Mouse (Mus musculus) macrophage (primary cell): ENCODE data around the gene Olfr448. TPM values are rescaled to one million over a fixed set of nuclear protein-coding genes. Genes with fewer than 3 reads are reported as not detected.

Source experiments
- H3K27ac ChIP-seq: fragments of 350-480 bp; formaldehyde crosslinking; 2 replicates; pipeline ENCODE4 v1.9.0; 2021
- H3K36me3 ChIP-seq: fragments of 350-480 bp; formaldehyde crosslinking; 2 replicates; pipeline ENCODE4 v1.9.0; 2021; ENCODE audit errors: inconsistent target
- H3K4me3 ChIP-seq: fragments of 350-480 bp; formaldehyde crosslinking; 2 replicates; pipeline ENCODE4 v1.9.0; 2021; ENCODE audit errors: inconsistent target
- H3K79me2 ChIP-seq: fragments of 350-480 bp; formaldehyde crosslinking; 2 replicates; pipeline ENCODE4 v1.9.0; 2021; ENCODE audit errors: inconsistent target
- WGBS: methylation state at CpG from one replicate; pipeline ENCODE4 v1.1.7; 2026; ENCODE audit warnings: inconsistent platforms; ENCODE audit not compliant: missing documents; 5-methylcytosine and 5-hydroxymethylcytosine counted together
- polyA plus RNA-seq: library from polyadenylated mRNA; stranded (reverse); fragments of 250-400 nt; gene quantifications from 3 replicates; pipeline ENCODE4 v1.2.4, GENCODE M21; 2018; ENCODE audit warnings: inconsistent platforms
- total RNA-seq, 78 experiments: library from RNA; depleted of rRNA; stranded (reverse); fragments of 250-400 nt; gene quantifications; 1 replicate in 9 of 78; 2 replicates in 24 of 78; 3 replicates in 43 of 78; 4 replicates in 2 of 78; pipeline ENCODE4 v1.2.4; 2018; ENCODE audit warnings: inconsistent platforms in 56 of 78

Gene Olfr448
- not detected for total RNA-seq (2018; cell fraction: chromatin; rRNA removed)
- total RNA-seq (2018; cell fraction: cytosol; rRNA removed) = not detected
- total RNA-seq (2018; cell fraction: nucleus; rRNA removed) = not detected
- polyA plus RNA-seq = not detected in 3 replicates

DNA sequence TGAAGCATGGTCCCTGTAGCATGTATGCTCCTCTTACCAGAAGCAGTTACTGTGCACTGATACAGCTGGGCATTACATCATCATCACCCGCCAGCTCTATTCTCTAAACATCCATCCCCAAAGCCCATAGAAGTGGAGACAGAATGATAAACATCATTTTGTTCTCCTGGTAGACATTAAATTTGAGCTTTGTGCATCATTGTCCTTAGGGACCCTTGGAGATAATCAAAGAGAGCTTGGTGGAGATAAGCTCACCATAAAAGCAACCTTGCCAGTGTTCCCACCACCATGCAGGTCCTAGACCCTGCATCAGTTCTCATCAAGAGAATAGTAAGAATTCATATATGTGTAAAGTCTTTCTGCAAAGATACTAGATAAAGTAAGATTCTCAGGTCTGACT is at the start of gene Olfr448:
Gene Olfr448, plus strand, starts transcription at position 301 of the 400 bp plus-strand sequence.
- H3K27ac ChIP-seq = no peak within 1 kb of the TSS
- no peak within 1 kb of the TSS for H3K4me3 ChIP-seq
- no peaks in the 10 kb centered on the region for H3K36me3 ChIP-seq
- WGBS = 87% methylated on average over 1 of the region's 1 CpGs
- no peaks in the 10 kb centered on the region for H3K79me2 ChIP-seq

DNA sequence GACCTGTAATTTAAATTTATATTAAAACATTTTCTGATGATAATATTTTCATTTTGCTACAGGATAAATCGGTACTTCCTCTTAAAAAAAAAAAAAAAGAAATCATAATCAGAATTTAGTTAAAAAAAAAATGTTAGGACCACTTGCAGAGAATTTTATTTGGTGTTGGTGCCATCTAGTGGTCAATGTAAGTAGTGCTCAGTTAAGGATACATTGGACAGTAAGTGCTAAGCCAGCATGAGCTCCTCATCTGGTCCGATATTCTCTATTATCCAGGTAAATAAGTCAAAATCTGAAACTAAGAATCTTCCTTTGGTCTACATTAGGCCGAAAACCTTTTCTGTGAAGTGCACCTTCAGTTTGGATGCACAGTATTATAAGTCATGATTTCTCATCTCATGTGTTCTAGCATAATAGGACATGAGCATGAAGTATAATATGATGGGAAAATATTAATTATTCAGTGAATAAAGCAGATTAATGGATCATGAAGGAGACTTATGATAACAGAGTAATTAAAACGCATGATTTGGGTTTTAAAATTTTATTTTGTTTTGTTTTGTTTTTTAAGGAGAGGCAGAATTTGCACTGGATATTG is 29.9 kb upstream of the Olfr448 start:
- no peaks in the 10 kb centered on the region for H3K79me2 ChIP-seq
- H3K36me3 ChIP-seq = no peaks in the 10 kb centered on the region
- H3K4me3 ChIP-seq = no peak overlapping the region
- 12% methylated on average over 4 of the region's 4 CpGs for WGBS
- no peak overlapping the region for H3K27ac ChIP-seq

DNA sequence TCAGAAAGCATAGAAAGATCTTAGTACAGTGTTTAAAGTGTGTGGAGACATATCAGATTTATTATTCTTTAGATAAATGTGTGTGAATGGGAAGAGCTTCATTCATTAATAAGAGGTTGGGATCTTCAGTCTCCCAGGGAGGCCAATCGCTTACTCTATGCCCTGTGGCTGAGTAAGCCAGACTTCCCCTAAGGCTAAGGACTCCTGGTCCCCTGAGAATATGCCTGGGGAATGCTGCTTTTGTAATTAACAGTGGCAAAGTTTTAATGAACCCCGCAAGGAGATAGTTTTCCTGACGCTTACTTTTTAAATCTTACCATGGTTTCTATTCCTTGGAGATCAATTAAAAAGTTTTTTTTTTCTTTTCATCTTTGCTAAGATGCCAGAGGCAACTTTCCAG is 20.5 kb upstream of the Olfr448 start:
- Histone ChIP-seq H3K27ac (no peak overlapping the region), H3K79me2 (no peaks in the 10 kb centered on the region), H3K36me3 (no peaks in the 10 kb centered on the region), H3K4me3 (no peak overlapping the region)
- 69% methylated on average over 3 of the region's 3 CpGs for WGBS

- H3K36me3 ChIP-seq = no peaks in the 10 kb centered on the region
These were observed 13.9 kb upstream of the Olfr448 start for GRCm38 (mm10) chr6:42876323-42876722.

DNA sequence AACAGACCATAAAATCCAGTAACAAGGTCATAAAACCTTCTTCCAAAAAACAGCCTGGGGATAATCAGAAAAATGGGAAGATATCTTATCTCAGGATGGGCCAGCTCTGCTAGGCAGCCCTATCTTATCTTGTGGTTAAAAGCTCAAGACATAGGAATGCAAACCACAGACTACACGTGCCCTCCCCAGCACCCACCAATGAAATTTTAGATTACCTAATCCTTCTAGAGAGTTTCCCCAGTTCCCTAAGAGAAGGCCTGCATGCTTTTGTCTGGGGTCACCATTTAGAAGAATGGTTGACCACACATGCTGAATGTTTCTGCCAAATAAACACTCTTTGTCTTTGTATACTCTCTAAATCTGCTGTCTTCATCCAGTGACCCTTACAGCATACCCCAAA is 10.1 kb downstream of the Olfr448 start:
- 0% methylated on average over 1 of the region's 1 CpGs for WGBS
- Histone ChIP-seq H3K4me3 (no peak overlapping the region), H3K36me3 (no peaks in the 10 kb centered on the region), H3K79me2 (no peaks in the 10 kb centered on the region), H3K27ac (no peak overlapping the region)

More at GRCm38 (mm10) chr6:42876323-42876722, 13.9 kb upstream of the Olfr448 start:
- no peaks in the 10 kb centered on the region for H3K79me2 ChIP-seq
- no peak overlapping the region for H3K27ac ChIP-seq
- no peak overlapping the region for H3K4me3 ChIP-seq

- Histone ChIP-seq H3K79me2 (no peaks in the 10 kb centered on the region), H3K36me3 (no peaks in the 10 kb centered on the region), H3K27ac (no peak within 1 kb of the TSS), H3K4me3 (no peak within 1 kb of the TSS)
These were observed 18.3 kb downstream of the Olfr448 start, which contains the start of gene Olfr447 for GRCm38 (mm10) chr6:42908578-42908977. Gene Olfr447 (plus strand): TSS chr6:42908878.

DNA sequence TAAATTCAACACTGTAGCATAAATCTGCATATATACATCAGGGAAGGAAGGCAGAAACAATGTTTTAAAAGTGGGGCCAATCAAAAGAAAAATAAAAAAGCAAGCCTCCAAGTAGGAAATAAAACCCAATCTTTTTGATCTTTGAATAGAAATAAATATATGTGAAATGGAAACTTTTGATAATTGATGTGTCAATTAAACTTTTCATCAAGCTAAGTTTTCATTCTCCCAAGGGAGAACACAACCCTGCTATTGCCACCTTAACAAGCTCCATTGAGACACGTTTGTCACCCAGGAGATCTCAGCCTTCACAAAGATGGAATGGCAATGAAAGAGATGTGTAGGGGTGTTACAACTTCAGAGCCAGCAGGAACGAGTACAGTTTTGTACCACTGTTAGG is 30.8 kb downstream of the Olfr448 start, which contains the start of gene Olfr446:
Gene Olfr446, plus strand, starts transcription at position 301 of the 400 bp plus-strand sequence.
- no peak within 1 kb of the TSS for H3K27ac ChIP-seq
- no peaks in the 10 kb centered on the region for H3K79me2 ChIP-seq
- WGBS = 63% methylated on average over 2 of the region's 2 CpGs
- no peak within 1 kb of the TSS for H3K4me3 ChIP-seq
- H3K36me3 ChIP-seq = no peaks in the 10 kb centered on the region

Other genes starting within 250 kb of the Olfr448 start
- gene Tcaf2, start 245.2 kb upstream of the Olfr448 start, polyA plus RNA-seq = not detected in 3 replicates
- gene Tcaf1, start 180.4 kb upstream of the Olfr448 start, polyA plus RNA-seq = 0.69 to 0.89 TPM (median 0.70 TPM) in 3 replicates
- gene Olfr453, start 151.1 kb upstream of the Olfr448 start, polyA plus RNA-seq = not detected in 3 replicates
- gene Olfr38, start 134.0 kb upstream of the Olfr448 start, polyA plus RNA-seq = not detected in 3 replicates
- not detected in 3 replicates for gene Olfr452, start 105.3 kb upstream of the Olfr448 start, polyA plus RNA-seq
- gene Olfr450, start 78.5 kb upstream of the Olfr448 start, polyA plus RNA-seq = not detected in 3 replicates
- gene Olfr449, start 56.1 kb upstream of the Olfr448 start, polyA plus RNA-seq = not detected in 3 replicates
- not detected in 3 replicates for gene Olfr447, start 18.4 kb downstream of the Olfr448 start, polyA plus RNA-seq
- gene Olfr446, start 30.9 kb downstream of the Olfr448 start, polyA plus RNA-seq = not detected in 3 replicates
- not detected in 3 replicates for gene Olfr444, start 58.6 kb downstream of the Olfr448 start, polyA plus RNA-seq
- gene Olfr441, start 215.9 kb downstream of the Olfr448 start, polyA plus RNA-seq = not detected in 3 replicates